ENCODE assay signal across 19 mouse cellular contexts in genomic region chr7:49330181-49330580, GRCm38 (mm10).
DNase-seq lines count a peak whose midpoint lies in the region; ATAC-seq and TF ChIP-seq lines count a peak whose summit lies in the region.
"Had no signal": no experiment of that assay in that cellular context is flagged by ENCODE, and none has a peak within 500 bp of the region (broad histone marks: within the 10 kb centered on the region; RNA-seq: fewer than 3 reads in every experiment).

No protein-coding gene starts in this region.

- intact Hi-C loops in left cerebral cortex, postnatal 4 days (cut with DNase I) = no loop called here
- intact Hi-C loops in left cerebral cortex, adult 2 months (cut with DNase I) = no loop called here

- H3K4me1 ChIP-seq in embryonic facial prominence, embryonic 11.5 days (ENCODE audit: control insufficient read depth, insufficient read depth, low read length) = no peaks in the 10 kb centered on the region

- peak overlapping the region; percentile 30 for H3ac ChIP-seq in C2C12 (ENCODE audit: control insufficient read depth, insufficient read length, low read depth)

- H3K79me2 ChIP-seq in C2C12 (ENCODE audit: control insufficient read depth, insufficient read depth) = peaks cover 30% of the 10 kb centered on the region

- H3K4me3 ChIP-seq in left cerebral cortex, adult 2 months = no peak overlapping the region
- no peak overlapping the region for H3K4me3 ChIP-seq in C2C12 (ENCODE audit: insufficient read depth, poor library complexity, severe bottlenecking)
- no peak overlapping the region for H3K4me3 ChIP-seq in embryonic facial prominence, embryonic 11.5 days (ENCODE audit: low read depth, low read length)
- H3K4me3 ChIP-seq: heart, embryonic 13.5 days; intestine, embryonic 15.5 days; liver, embryonic 12.5 days; neural tube, embryonic 12.5 days; stomach, embryonic 15.5 days had no signal

- H3K79me3 ChIP-seq in C2C12 (ENCODE audit: low read depth) = no peaks in the 10 kb centered on the region

- no peak for TF ChIP-seq CTCF in left cerebral cortex, adult 2 months (IDR thresholded peaks at IDR 0.05)
- no peak for TF ChIP-seq CTCF in C2C12 (IDR thresholded peaks at IDR 0.05; ENCODE audit: control insufficient read depth, insufficient read depth, insufficient read length)

- H3K27me3 ChIP-seq in C2C12 (ENCODE audit: control insufficient read depth, insufficient read depth, insufficient read length) = no peaks in the 10 kb centered on the region
- H3K27me3 ChIP-seq in embryonic facial prominence, embryonic 11.5 days (ENCODE audit: control insufficient read depth, insufficient read depth, low read length) = no peaks in the 10 kb centered on the region
- H3K27me3 ChIP-seq: intestine, embryonic 15.5 days; liver, embryonic 12.5 days; neural tube, embryonic 12.5 days; stomach, embryonic 15.5 days had no signal

- H3K9me3 ChIP-seq in embryonic facial prominence, embryonic 11.5 days (replicated peaks; ENCODE audit: control insufficient read depth, low read length) = no peaks in the 10 kb centered on the region
- H3K9me3 ChIP-seq: heart, embryonic 13.5 days; intestine, embryonic 15.5 days; liver, embryonic 12.5 days; neural tube, embryonic 12.5 days; stomach, embryonic 15.5 days had no signal

- no peak overlapping the region for H3K4me2 ChIP-seq in embryonic facial prominence, embryonic 11.5 days (ENCODE audit: low read depth, low read length)
- H3K4me2 ChIP-seq: heart, embryonic 13.5 days; intestine, embryonic 15.5 days; liver, embryonic 12.5 days; neural tube, embryonic 12.5 days; stomach, embryonic 15.5 days had no signal

- WGBS in embryonic facial prominence, embryonic 11.5 days = 41% methylated on average over 4 of the region's 4 CpGs

- H3K9ac ChIP-seq in embryonic facial prominence, embryonic 11.5 days (replicated peaks; ENCODE audit: low read length) = no peak overlapping the region
- H3K9ac ChIP-seq: heart, embryonic 13.5 days; intestine, embryonic 15.5 days; liver, embryonic 12.5 days; neural tube, embryonic 12.5 days; stomach, embryonic 15.5 days had no signal

- no peak overlapping the region; the same call in 1 of the 2 replicates for H3K27ac ChIP-seq in left cerebral cortex, adult 2 months
- no peak overlapping the region for H3K27ac ChIP-seq in embryonic facial prominence, embryonic 11.5 days (replicated peaks; ENCODE audit: low read depth, low read length)
- H3K27ac ChIP-seq: heart, embryonic 13.5 days; intestine, embryonic 15.5 days; liver, embryonic 12.5 days; neural tube, embryonic 12.5 days; stomach, embryonic 15.5 days had no signal

- ATAC-seq in embryonic facial prominence, embryonic 11.5 days (replicated peaks; ENCODE audit: insufficient number of reproducible peaks, low FRiP score, low TSS enrichment, low read depth) = no peak
- ATAC-seq: activated CD4-positive, CD25-positive, alpha-beta regulatory T cell, adult 4 months; forebrain, embryonic 14.5 days; intestine, embryonic 15.5 days; liver, embryonic 12.5 days had no signal

- no peaks in the 10 kb centered on the region for H3K36me3 ChIP-seq in C2C12 (ENCODE audit: control insufficient read depth, insufficient read depth)
- no peaks in the 10 kb centered on the region for H3K36me3 ChIP-seq in embryonic facial prominence, embryonic 11.5 days (replicated peaks; ENCODE audit: control insufficient read depth, insufficient read depth, low read depth, low read length)
- H3K36me3 ChIP-seq: heart, embryonic 13.5 days; intestine, embryonic 15.5 days; liver, embryonic 12.5 days; neural tube, embryonic 12.5 days; stomach, embryonic 15.5 days had no signal

- DNase-seq in cerebellum, postnatal 25 days = peak; percentile 39 to 52
- DNase-seq in cerebellum, postnatal 36 days = no peak
- peak; percentile 49 for DNase-seq in left cerebral cortex, postnatal 4 days
- DNase-seq in left cerebral cortex, adult 2 months (ENCODE audit: extremely low spot score in 1 of 2, low spot score in 2 of 2) = no peak
- DNase-seq in embryonic facial prominence, embryonic 11.5 days (ENCODE audit: low spot score) = peak; percentile 27
- DNase-seq in adrenal gland, adult (ENCODE audit: inconsistent age in 2 of 2, low spot score in 1 of 2) = no peak
- DNase-seq in layer of hippocampus, adult 18-20 months (ENCODE audit: low spot score in 2 of 2) = no peak
- DNase-seq: adrenal gland, postnatal 25 days; heart, postnatal 4 days; kidney, postnatal 4 days; layer of hippocampus, postnatal 36 days had no signal

TF ChIP-seq in C2C12, 6 proteins besides CTCF, POLR2A, EP300 and RAD21:
- no peak for TF ChIP-seq FOSL1 (IDR thresholded peaks at IDR 0.05; ENCODE audit: insufficient read depth, low read length, poor library complexity, severe bottlenecking)
- TF ChIP-seq CEBPB (IDR thresholded peaks at IDR 0.05; ENCODE audit: low read depth) = no peak
- TF ChIP-seq MAX (IDR thresholded peaks at IDR 0.05) = no peak
- no peak for TF ChIP-seq USF1 (IDR thresholded peaks at IDR 0.05; ENCODE audit: low read depth)
- no peak for TF ChIP-seq MYOG (IDR thresholded peaks at IDR 0.05; ENCODE audit: control insufficient read depth, extremely low read depth, insufficient read length)
- no peak for TF ChIP-seq MYOD1 (IDR thresholded peaks at IDR 0.05; ENCODE audit: control insufficient read depth, insufficient read length, low read depth)

Comparison
In these comparisons a context has a peak if more than half of its experiments do, and no peak if none do; other contexts are left out.
1. DNase-seq: peak in cerebellum, postnatal 25 days (2 of 2), left cerebral cortex, postnatal 4 days (single experiment) and embryonic facial prominence, embryonic 11.5 days (single experiment); none in cerebellum, postnatal 36 days (0 of 2), left cerebral cortex, adult 2 months (0 of 2), adrenal gland, adult (0 of 2) and layer of hippocampus, adult 18-20 months (0 of 2).